Mouse (Mus musculus): ENCODE measurements around the gene Necab3. TPM values are rescaled to one million over a fixed set of nuclear protein-coding genes. Genes with fewer than 3 reads are reported as not detected.
A peak's percentile ranks its signal among the peaks of the same experiment; 100 is the strongest.

Gene Necab3
- total and polyA plus RNA-seq, 2 experiments from 2014 or later = 2.0 to 3.9 TPM

- WGBS = 48% methylated on average over 8 of the region's 8 CpGs
- H3K4me2 ChIP-seq (ENCODE audit: low read depth, low read length) = no peak overlapping the region
- H3K4me3 ChIP-seq (ENCODE audit: low read depth, low read length) = no peak overlapping the region
- DNase-seq (ENCODE audit: low spot score) = no peak
- no peak overlapping the region for H3K27ac ChIP-seq (ENCODE audit: low read depth)
- TF ChIP-seq EP300 (IDR thresholded peaks at IDR 0.05; ENCODE audit: low read depth) = no peak
- TF ChIP-seq CTCF (IDR thresholded peaks at IDR 0.05; ENCODE audit: low read depth) = no peak
- no peaks in the 10 kb centered on the region for H3K9me3 ChIP-seq (replicated peaks; ENCODE audit: control insufficient read depth, low read length)
- no peaks in the 10 kb centered on the region for H3K36me3 ChIP-seq (replicated peaks; ENCODE audit: control insufficient read depth, insufficient read depth, low read length)
- H3K9ac ChIP-seq (replicated peaks; ENCODE audit: low read depth, low read length) = no peak overlapping the region; the same call in 1 of the 2 replicates
- peaks cover 20% of the 10 kb centered on the region; the same call in 1 of the 2 replicates for H3K4me1 ChIP-seq (ENCODE audit: control insufficient read depth, insufficient read depth)
- no peak; the same call in 1 of the 2 replicates for ATAC-seq (ENCODE audit: insufficient read depth, low read depth)
- no peaks in the 10 kb centered on the region for H3K27me3 ChIP-seq (ENCODE audit: control insufficient read depth, insufficient read depth, low read length)
These were observed 21.9 kb upstream of the Necab3 start for GRCm38 (mm10) chr2:154580586-154580985.

- no peaks in the 10 kb centered on the region for H3K9me3 ChIP-seq (replicated peaks; ENCODE audit: control insufficient read depth, low read length)
- no peak overlapping the region for H3K27ac ChIP-seq (ENCODE audit: low read depth)
- no peak overlapping the region for H3K4me3 ChIP-seq (ENCODE audit: low read depth, low read length)
- TF ChIP-seq CTCF (IDR thresholded peaks at IDR 0.05; ENCODE audit: low read depth) (no peak), EP300 (IDR thresholded peaks at IDR 0.05; ENCODE audit: low read depth) (no peak)
- no peaks in the 10 kb centered on the region for H3K36me3 ChIP-seq (replicated peaks; ENCODE audit: control insufficient read depth, insufficient read depth, low read length)
- no peaks in the 10 kb centered on the region for H3K27me3 ChIP-seq (ENCODE audit: control insufficient read depth, insufficient read depth, low read length)
- no peak overlapping the region for H3K4me2 ChIP-seq (ENCODE audit: low read depth, low read length)
- no peak for DNase-seq (ENCODE audit: low spot score)
- 90% methylated on average over 6 of the region's 6 CpGs for WGBS
- H3K9ac ChIP-seq (replicated peaks; ENCODE audit: low read depth, low read length) = no peak overlapping the region
- H3K4me1 ChIP-seq (ENCODE audit: control insufficient read depth, insufficient read depth) = peaks cover 5% of the 10 kb centered on the region; the same call in 1 of the 2 replicates
- no peak for ATAC-seq (ENCODE audit: insufficient read depth, low read depth)
These were observed 19.0 kb upstream of the Necab3 start for GRCm38 (mm10) chr2:154577744-154578067.

- no peak overlapping the region for H3K9ac ChIP-seq (replicated peaks; ENCODE audit: low read depth, low read length)
- H3K4me2 ChIP-seq (ENCODE audit: low read depth, low read length) = no peak overlapping the region
- no peak overlapping the region for H3K27ac ChIP-seq (ENCODE audit: low read depth)
These were observed 18.4 kb upstream of the Necab3 start for GRCm38 (mm10) chr2:154576876-154577743.

GRCm38 (mm10) chr2:154574271-154574670 is 15.6 kb upstream of the Necab3 start:
- 0 out of 2 replicates have a peak, but pooled peaks cover 5% of the 10 kb centered on the region for H3K4me1 ChIP-seq (ENCODE audit: control insufficient read depth, insufficient read depth)
- TF ChIP-seq EP300 (IDR thresholded peaks at IDR 0.05; ENCODE audit: low read depth) (no peak), CTCF (IDR thresholded peaks at IDR 0.05; ENCODE audit: low read depth) (no peak)
- no peaks in the 10 kb centered on the region for H3K27me3 ChIP-seq (ENCODE audit: control insufficient read depth, insufficient read depth, low read length)
- no peaks in the 10 kb centered on the region for H3K9me3 ChIP-seq (replicated peaks; ENCODE audit: control insufficient read depth, low read length)
- 74% methylated on average over 7 of the region's 7 CpGs for WGBS
- no peak overlapping the region for H3K27ac ChIP-seq (ENCODE audit: low read depth)
- H3K9ac ChIP-seq (replicated peaks; ENCODE audit: low read depth, low read length) = no peak overlapping the region
- DNase-seq (ENCODE audit: low spot score) (no peak), ATAC-seq (ENCODE audit: insufficient read depth, low read depth) (no peak)
- H3K4me2 ChIP-seq (ENCODE audit: low read depth, low read length) = no peak overlapping the region
- no peak overlapping the region for H3K4me3 ChIP-seq (ENCODE audit: low read depth, low read length)
- no peaks in the 10 kb centered on the region for H3K36me3 ChIP-seq (replicated peaks; ENCODE audit: control insufficient read depth, insufficient read depth, low read length)

More at GRCm38 (mm10) chr2:154576876-154577743, 18.4 kb upstream of the Necab3 start:
- Histone ChIP-seq H3K4me1 (ENCODE audit: control insufficient read depth, insufficient read depth) (peaks cover 5% of the 10 kb centered on the region; the same call in 1 of the 2 replicates), H3K27me3 (ENCODE audit: control insufficient read depth, insufficient read depth, low read length) (no peaks in the 10 kb centered on the region), H3K4me3 (ENCODE audit: low read depth, low read length) (no peak overlapping the region), H3K9me3 (replicated peaks; ENCODE audit: control insufficient read depth, low read length) (no peaks in the 10 kb centered on the region), H3K36me3 (replicated peaks; ENCODE audit: control insufficient read depth, insufficient read depth, low read length) (no peaks in the 10 kb centered on the region)
- TF ChIP-seq EP300 (IDR thresholded peaks at IDR 0.05; ENCODE audit: low read depth) (no peak), CTCF (IDR thresholded peaks at IDR 0.05; ENCODE audit: low read depth) (no peak)
- 60% methylated on average over 12 of the region's 12 CpGs for WGBS
- DNase-seq (ENCODE audit: low spot score) (no peak), ATAC-seq (ENCODE audit: insufficient read depth, low read depth) (peak; percentile 61; the same call in 1 of the 2 replicates)

- H3K4me2 ChIP-seq (ENCODE audit: low read depth, low read length) = no peak overlapping the region
- no peak for ATAC-seq (ENCODE audit: insufficient read depth, low read depth)
- no peak for DNase-seq (ENCODE audit: low spot score)
- H3K36me3 ChIP-seq (replicated peaks; ENCODE audit: control insufficient read depth, insufficient read depth, low read length) = no peaks in the 10 kb centered on the region
- H3K9me3 ChIP-seq (replicated peaks; ENCODE audit: control insufficient read depth, low read length) = no peaks in the 10 kb centered on the region
- H3K9ac ChIP-seq (replicated peaks; ENCODE audit: low read depth, low read length) = no peak overlapping the region
- no peaks in the 10 kb centered on the region for H3K27me3 ChIP-seq (ENCODE audit: control insufficient read depth, insufficient read depth, low read length)
- 69% methylated on average over 3 of the region's 3 CpGs for WGBS
- peaks cover 14% of the 10 kb centered on the region; the same call in 1 of the 2 replicates for H3K4me1 ChIP-seq (ENCODE audit: control insufficient read depth, insufficient read depth)
- no peak overlapping the region for H3K27ac ChIP-seq (ENCODE audit: low read depth)
- TF ChIP-seq CTCF (IDR thresholded peaks at IDR 0.05; ENCODE audit: low read depth) (no peak), EP300 (IDR thresholded peaks at IDR 0.05; ENCODE audit: low read depth) (no peak)
- H3K4me3 ChIP-seq (ENCODE audit: low read depth, low read length) = no peak overlapping the region
These were observed 14.3 kb upstream of the Necab3 start for GRCm38 (mm10) chr2:154572996-154573395.
